Mouse (Mus musculus) adrenal gland, postnatal 10 days (tissue): ENCODE measurements around the gene Rnf41. TPM values are rescaled to one million over a fixed set of nuclear protein-coding genes. Genes with fewer than 3 reads are reported as not detected.
A peak's percentile ranks its signal among the peaks of the same experiment; 100 is the strongest.

Experiments
- DNase-seq: peaks from one replicate; pipeline ENCODE4 v3.0.0; 2021; ENCODE audit warnings: mixed read lengths
- total RNA-seq, 2 experiments: library from RNA; stranded (reverse); gene quantifications; 2 replicates each; pipeline ENCODE4 v1.2.3; 2021

The Rnf41 gene
- total RNA-seq, 2 experiments from 2014 or later, result 37.4 TPM

DNA sequence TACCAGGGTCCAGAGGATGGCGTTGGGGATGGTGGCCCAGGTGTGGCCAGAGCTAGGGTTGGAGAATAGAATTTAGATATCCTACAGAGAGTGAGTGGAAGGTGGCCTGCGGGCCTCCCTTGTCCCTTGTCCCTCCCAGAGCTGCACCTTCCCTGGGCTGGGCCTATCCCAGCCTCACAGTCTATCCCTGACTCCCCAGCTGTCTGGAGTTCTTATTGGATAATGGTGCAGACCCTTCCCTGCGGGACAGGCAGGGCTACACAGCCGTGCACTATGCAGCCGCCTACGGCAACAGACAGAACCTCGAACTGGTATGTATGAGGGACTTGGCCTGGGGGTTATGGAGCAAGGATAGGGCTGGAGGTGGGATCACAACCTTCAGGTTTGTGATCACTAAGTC lies 25.6 kb upstream of the Rnf41 start:
- no peak for DNase-seq

DNA sequence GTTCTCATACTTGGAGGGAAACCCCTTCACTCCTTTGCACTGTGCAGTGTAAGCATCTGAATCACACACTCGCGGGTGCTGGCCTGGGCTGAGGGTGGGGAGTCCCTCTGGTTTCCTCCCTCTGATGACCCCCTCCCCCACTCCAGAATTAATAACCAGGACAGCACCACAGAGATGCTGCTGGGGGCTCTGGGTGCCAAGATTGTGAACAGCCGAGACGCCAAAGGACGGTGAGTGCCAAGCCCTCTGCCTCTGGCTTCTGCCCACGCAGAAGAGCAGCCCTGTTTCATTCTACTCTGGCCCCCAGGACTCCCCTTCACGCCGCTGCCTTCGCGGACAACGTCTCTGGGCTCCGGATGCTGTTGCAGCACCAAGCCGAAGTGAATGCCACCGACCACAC lies 22.5 kb upstream of the Rnf41 start:
- no peak for DNase-seq

DNA sequence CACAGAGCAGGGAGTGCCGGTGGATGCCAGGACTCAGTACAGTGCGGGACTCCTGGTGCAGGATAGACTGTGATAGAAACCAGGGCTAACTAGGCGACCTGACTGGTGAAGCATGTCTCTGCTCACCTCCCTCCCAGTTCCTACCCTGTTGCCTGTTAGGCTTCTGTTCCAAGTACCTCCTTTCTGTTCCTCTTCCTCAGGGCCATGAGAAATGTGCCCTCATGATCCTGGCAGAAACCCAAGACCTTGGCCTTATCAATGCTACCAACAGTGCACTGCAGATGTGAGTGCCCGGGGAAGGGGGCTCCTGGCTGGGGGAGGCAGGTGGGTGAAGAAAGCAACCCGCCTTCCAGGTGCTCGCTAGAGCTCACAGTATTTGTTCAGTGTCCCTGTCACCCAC lies 21.9 kb upstream of the Rnf41 start:
- DNase-seq, result peak; percentile 80

DNA sequence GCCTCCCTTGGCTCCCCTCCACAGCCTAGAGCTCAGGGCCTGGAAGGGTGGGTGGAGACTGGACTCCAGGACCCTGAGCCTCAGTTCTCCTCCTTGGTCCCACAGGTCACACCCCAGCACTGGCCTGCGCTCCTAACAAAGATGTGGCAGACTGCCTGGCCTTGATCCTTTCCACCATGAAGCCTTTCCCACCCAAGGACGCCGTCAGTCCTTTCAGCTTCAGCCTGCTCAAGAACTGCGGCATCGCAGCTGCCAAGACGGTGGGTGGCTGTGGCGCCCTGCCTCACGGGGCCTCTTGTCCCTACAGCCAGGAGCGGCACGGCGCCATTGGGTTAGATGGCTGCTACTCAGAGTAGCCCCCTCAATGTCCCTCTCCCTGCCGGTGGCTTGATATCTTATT lies 21.1 kb upstream of the Rnf41 start:
- peak; percentile 63 for DNase-seq

DNA sequence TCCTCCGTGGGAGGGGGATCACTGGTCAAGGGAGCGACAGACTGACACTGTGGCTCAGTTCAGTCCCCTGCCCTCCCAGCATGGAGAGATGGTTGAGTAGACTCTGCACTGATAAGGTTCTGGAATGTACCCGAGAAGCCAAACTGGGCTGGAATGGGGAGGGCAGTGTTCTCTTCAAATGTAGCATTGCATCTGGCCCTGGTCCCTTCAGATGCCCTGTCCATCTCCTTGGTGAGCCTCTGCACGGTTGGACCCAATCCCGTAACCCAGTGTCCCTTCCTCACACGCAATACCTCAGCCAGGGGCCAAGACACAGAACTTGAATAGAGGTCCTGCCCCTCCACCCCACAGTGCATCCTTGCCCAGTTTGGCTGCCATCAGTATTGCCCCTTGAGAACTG lies 19.6 kb upstream of the Rnf41 start:
- DNase-seq, result no peak

DNA sequence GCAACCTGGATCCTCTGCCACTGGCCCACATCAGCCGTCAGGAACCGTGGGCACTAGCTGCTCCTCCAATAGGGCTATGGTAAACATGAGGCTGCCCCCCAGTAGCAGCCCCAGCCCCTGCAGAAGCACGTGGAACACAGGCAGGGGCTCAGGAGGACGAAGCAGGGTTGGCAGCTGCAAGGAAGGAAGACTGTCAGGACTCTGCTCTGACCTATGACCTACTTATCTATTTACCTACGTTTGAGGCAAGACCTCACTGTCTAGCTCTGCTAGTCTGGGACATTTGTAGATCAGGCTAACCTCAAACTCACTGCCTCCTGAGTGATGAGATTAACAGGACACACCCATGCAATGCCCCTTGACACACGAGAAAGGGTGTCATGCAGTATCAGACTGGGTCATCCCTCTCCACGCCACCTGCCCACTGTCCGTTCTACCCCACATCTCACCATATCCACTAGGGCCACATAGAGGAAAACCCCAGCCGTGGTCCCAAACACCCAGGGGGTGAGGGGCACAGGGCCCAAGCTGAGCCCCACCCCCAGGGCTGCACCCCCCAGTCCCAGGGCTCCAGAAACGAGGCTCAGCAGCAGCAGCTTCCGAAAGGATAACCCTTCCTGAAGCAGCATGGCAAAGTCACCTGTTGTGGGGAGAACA lies 15.3 kb upstream of the Rnf41 start:
- no peak for DNase-seq

DNA sequence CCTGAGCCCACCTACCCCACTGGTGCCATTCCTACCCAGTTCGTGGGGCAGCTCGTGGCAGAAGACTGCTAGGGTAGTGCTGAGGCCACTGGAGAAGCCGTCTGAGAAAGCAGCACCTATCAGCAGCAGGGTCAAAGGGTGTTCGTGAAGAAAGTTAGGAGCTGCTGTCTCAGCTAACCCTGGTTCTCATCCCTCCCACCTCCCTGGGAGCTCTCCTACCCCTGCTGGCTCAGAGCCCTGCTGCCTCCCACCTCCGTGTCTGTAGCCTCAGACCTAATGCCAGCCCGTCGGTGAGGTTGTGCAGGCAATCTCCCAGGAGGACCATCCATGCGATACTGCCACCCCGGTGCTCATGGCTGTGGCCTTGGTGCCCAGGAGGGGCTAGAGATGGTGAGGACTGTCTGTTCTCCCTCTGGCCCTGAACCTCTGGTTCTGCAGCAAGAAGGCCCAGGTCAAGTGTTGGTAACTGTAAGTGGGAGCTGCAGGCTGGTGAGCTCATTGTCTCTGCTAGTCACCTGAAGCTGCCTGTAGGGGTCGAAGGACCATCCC lies 14.7 kb upstream of the Rnf41 start:
- DNase-seq, result no peak

DNA sequence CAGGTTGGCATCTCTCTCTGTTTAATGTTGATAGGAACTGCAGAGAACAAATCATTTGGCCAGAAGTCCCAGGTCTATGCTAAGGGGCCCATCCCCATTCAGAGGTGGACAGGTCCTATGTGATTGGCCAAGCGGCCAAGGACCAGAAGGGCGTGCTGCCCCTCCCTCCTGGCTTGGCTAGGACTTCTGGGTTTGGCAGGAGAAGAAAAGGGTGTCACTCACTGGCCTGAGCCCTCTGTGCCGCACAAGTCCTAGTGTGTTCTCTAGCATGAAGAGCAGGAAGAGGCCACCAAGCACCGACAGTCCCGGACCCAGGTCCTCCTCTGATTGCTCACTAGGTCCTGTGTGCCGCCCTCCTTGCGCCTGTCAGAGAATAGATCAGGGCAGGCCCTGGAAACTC lies 14.0 kb upstream of the Rnf41 start:
- DNase-seq, result peak; percentile 56

DNA sequence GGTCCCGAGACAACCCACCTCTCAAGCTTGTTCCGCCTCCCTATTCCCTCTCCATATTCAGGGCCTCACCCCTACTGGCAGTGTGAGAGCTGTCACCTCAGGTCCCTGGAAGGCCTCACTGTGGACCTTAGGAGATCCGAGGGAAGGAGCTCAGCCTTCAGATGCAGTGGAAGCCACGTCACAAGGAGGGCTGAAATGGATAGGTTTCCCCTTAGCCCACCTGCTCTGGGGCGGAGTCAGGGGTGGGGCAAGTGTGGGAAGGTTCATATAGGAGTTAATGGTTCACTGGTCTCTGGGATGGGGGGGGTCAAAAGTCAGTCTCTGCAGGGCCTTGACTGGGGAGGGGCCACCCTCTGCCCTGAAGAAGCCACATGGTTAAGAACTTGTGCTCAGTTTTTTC lies 11.1 kb upstream of the Rnf41 start:
- no peak for DNase-seq

DNA sequence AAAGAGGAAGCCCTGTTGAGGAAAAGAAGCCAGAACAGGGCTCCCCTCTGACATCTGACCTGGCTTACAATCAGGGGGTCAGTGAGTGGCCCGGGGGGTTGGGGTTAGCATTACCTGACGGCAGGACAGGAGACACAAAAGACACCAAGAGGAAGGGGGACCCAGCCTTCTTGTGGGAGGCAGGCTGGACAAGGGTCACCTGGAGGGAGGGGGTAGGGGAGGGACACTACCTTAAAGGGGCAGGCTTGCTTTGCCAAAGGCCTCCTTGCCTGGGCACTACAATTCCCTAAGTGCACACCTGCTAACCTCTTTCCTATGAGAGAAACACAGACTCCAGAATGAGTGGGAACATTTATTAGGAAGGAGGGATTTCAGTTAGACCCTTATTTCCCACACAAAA lies 10.4 kb upstream of the Rnf41 start, which contains the start of gene Slc39a5:
TSS of gene Slc39a5 (minus strand) at position 174 of the 400 bp plus-strand sequence.
- DNase-seq, result no peak

DNA sequence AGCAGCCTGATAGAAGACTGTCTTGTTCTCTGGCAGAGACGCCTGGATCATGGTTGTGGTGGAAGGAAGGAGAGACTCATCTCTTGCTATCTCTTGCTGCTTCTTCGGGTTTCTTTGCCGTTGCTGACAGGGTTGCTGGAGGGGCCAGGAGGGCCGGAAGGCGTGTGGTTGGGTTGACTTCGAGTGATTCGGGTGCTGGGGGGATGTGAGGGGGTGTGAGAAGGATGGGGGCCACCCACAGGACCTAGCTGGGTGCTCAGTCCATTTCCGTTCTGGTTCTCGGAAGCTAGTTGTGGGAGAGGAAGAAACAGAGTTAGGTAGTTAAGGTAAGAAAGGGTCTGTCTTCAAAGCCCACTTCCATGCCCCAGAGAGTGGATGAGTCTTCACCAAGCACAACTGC lies 9.8 kb upstream of the Rnf41 start:
- no peak for DNase-seq

DNA sequence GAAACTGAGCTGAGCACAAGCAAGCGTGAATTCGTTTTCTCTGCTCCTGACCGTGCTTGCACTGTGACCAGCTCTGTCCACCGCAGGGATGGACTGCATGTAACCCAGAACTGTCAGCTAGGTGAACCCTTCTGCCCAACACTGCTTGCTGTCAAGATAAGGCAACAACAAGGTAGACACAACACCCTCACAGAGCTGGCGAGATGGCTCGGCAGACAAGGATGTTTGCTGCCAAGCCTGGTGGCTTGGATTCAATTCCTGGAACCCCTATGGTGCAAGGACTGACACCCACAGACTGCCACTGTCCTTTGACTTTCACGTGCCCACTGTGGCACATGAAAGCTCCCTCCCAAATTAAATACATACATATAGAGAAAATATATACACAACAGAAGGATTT lies 7.5 kb upstream of the Rnf41 start:
- DNase-seq, result no peak

DNA sequence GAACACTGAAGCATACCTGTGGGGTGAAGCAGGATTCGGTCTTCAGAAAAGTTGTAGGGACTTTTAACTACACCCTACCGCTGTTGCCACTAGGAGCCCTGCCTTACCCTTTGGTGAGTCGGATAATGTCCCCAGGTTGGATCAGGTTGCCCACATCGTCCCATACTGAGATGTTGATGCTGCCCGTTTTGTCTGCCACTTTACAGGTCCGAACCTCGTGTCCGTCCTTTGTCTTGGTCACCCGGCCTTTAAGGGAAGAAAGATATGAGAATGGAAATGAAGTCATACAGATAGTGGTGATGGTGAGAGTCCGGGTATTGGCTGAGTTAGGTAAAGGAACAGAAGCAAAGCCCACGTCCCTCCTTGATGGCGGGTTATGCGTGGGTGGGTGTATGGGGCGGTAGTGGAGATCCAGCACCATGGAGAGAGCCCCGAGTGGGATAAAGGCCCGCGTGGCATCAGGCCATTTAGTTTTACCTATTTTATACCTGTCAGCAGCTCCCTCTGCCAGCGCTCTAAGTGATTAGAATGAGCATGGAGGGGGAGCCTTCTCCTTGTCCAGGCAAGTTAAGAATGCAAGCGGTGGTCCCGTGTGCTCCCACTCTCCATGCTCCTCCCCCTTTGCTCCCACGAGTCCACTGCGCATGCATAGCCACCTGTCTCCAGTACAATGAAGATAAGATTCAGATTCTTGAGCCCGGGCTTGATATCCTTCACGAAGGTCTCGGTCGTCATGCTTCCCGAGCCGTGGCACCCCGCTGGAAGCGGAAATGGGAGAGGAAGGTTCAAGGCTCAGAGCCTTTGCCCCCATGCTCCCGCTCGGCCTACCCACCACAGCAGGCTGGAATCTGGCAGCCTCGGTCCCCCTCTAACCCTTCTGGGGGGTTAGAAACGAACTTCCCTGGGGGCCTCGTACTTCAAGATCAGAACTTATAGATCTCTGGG lies 2.6 kb upstream of the Rnf41 start:
- peak; percentile 38 for DNase-seq

DNA sequence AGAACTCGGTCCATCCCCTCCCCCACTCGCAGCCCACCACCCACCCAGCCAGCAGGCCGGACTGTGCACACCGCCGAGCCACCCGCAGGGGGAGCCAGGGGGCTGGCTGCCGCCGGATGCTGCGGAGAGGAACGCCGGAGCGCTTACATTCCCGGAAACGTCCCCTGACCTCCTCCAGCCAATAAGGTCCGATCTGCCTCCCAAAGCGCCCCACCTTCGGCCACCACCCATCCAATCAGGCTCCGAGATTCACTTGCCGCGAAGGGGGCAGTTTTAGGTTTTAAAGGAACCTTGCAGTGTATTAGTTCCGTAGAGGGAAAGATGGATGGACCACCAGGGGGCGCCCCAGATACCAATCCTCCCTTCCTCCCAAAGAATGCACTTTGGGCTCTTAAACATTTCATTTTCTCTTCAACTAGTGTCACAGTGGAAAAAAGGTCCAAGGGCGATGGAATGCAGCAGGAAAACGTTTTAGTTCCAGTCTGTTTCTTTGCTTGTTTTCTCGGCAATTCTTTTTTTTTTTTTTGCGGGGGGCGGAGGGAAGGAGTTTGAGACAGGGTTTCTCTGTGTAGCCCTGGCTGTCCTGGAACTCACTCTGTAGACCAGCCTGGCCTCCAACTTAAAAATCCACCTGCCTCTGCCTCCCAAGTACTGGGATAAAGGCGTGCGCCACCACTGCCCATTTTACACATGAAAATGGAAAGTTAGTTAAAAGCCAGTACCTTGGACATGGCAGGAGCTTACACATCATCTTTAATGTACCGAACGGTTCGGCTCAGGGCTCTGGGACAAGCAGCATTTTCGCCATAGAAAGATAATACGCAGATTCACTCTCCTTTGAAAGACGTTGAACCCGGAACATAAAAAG lies 1.5 kb upstream of the Rnf41 start:
- DNase-seq, result peak; percentile 97

DNA sequence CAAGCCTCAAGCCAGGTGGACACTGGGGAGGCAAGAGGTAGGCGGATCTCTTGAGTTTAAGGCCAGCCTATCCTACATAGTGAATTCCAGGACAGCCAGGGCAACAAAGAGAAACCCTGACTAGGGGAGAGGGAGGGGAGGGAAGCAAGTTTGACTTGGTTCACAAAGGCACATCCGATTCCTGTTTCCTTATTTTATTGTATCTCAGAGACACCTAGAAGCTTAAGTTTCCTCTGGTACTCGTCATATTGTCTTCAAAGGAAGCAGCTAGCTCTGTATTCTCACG lies 954 bp upstream of the Rnf41 start:
- no peak for DNase-seq

DNA sequence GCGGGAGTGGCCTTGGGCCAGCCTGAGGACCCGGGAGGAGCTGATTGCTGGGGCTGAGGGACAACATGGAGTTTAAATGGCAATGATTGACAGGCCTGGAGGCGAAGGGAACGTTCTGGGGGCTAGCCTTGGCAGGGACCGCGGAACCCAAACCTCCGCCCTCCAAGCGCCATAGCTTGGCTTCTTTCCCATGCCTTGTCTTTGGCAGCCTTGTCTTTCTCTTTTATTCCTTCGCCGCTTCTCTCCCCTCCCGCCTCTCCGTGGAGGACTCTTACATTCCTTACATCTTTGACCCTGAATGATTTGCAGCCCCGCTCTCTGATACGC lies 561 bp downstream of the Rnf41 start:
- DNase-seq, result peak; percentile 58

DNA sequence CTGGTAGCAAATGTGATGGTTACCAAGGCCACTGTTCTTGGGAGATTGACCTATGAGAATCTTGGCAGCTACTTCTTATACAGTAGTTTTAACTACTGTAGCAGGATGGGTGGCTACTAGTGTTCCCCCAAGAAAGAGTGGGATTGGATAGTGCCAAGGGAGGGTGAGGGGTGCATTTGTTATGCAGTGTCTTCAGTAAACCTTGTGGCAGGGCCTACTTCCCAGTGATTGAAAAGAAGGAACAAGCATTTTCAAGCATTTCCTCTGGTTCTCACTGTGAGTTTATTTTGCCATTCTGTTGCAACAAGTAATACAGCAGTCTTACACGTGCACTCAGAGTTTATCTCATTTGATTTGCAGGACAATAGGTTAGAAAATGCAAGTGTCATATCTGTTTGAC lies 1.1 kb downstream of the Rnf41 start:
- DNase-seq, result no peak

DNA sequence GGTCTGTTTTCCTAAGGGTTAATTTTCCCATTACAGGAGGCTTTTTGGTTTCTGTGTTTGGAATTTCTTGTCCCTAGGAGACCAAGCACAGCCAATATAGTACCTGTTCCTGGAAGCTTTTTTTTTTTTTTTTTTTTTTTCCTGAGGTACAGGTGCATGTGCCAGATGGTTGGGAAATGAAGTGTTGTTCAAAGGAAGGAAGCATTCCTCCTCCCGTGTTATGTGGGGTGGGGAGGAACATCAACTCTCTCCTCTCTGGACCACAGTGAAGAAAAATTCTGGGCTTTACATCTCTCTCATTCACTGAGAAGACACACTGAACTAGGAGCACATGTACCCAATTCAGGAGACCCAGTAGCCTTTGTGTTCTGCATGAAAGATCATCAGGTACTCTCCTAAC lies 1.6 kb downstream of the Rnf41 start:
- DNase-seq, result no peak

DNA sequence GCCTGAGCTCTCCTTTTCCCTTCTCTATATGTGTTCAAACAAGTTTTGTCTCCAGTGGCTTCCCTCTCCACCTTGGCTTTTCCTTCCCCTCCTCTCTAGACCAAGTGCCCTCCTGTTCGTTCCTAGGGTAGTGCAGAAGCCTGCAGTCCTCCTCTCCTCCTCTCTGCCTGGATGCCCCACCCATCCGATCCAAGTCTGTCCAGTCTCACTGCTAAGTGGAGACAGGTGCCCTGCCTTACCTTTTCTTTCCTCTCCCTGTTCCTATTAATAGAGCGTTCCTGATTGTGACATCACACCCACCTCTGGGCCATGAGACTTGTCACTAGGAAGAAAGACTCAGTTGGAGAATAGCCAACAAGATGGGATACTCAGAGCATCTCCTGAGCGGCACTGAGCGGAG lies 3.4 kb downstream of the Rnf41 start:
- no peak for DNase-seq

DNA sequence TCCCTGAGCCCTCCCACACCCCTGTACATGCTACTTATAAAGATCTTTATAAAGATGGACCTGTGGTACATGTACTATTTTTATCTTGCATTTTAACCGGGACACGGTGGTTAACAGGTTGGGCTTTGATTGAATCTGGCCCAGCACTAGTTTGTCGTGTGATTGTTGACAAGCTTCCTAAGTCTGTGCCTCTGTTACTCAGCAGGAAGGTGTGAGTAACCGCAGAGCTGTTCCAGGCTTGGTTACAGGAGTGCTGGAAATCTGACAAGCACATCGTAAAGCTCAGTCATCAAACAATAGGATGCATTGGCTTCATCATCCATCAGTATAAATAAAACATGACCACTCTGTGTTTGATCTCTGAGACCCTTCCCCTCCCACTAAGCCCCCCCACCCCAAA lies 11.0 kb downstream of the Rnf41 start:
- no peak for DNase-seq

DNA sequence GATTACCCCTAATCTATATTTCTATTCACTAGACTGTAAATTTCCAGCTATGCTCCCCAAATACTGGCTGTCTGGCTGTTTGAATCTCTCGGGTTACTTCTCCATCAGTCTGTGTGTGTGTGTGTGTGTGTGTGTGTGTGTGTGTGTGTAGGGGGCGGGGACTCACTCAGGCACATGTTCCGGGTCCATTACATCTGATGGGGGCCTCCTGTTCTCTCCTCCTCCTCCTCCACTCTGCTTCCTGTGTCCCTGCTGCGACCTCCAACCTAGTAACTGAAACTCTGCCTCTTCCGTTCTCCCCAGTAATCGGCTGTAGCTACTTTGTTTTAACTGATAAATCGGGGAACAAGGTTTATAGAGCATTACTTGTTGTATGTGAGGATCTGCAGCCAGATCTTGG lies 13.1 kb downstream of the Rnf41 start:
- no peak for DNase-seq

DNA sequence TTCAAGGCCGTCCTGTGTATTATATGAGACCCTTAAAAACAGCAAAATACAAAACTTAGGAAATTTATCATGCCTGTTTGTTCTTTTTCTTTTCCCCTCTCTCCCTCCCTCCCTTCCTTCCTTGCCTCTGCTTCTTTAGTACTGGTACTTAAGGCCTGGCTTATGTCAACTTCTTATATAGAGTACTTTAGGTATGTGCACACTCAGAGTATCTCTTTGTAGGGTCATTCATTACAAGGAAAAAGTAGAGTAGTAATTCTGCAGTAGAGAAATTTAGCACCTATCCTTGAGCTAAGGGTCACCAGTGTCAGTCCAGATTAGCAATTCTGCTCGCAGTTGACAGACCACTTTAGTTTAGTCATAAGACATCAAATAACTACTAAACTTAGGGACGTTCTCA lies 13.8 kb downstream of the Rnf41 start:
- DNase-seq, result no peak

DNA sequence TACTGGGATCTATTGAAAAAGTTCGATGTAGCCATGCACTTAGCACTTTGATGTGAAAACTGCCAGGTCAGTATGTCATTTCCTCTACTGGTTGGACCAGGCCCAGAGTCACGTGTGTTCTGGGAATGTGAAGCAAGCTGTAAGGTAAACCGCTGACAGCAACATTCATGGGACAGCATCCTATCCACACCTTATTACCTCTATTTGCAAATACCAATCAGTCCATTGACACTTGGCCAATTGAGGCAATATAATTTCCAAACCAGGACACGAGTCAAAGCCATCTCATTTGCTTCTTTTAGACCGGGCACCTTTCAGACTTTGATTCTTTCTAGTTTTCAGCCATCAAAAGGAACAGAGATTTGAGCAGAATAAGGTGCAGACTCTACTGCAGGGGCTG lies 17.6 kb downstream of the Rnf41 start:
- no peak for DNase-seq
